Mouse (Mus musculus): ENCODE measurements around the gene Hoxc10. TPM values are rescaled to one million over a fixed set of nuclear protein-coding genes. Genes with fewer than 3 reads are reported as not detected.

The Hoxc10 gene
- total and polyA plus RNA-seq, 2 experiments from 2014 or later: not detected

DNA sequence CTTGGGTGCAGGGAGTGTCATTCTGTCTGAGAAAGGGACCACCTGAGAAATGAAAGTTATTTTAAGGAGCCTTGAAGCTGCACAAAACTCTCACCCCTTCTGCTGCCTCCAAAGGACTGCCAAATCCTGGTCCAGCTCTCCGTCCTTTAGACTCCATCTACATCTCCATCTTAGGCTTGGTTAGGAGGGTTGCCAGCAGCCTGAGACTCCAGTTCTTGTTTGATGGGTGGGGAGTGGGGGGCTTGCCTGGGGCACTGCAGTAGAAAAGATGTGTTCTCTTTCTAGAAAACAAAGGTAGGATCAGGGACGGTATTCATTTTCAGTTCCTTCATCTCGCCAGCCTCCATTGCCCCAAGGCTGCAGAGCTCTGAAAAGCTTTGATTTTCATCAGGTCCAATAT, 30.8 kb downstream of the Hoxc10 start:
- TF ChIP-seq CTCF (IDR thresholded peaks at IDR 0.05; ENCODE audit: low read depth) (no peak), EP300 (IDR thresholded peaks at IDR 0.05; ENCODE audit: low read depth) (no peak)
- ATAC-seq (ENCODE audit: insufficient read depth, low read depth) (no peak), DNase-seq (ENCODE audit: low spot score) (no peak)
- 3% methylated on average over 3 of the region's 3 CpGs for whole genome bisulfite sequencing
- Histone ChIP-seq H3K27me3 (ENCODE audit: control insufficient read depth, insufficient read depth, low read length) (peaks cover 99% of the 10 kb centered on the region), H3K4me2 (ENCODE audit: low read depth, low read length) (no peak overlapping the region), H3K9me3 (replicated peaks; ENCODE audit: control insufficient read depth, low read length) (no peaks in the 10 kb centered on the region), H3K4me3 (ENCODE audit: low read depth, low read length) (no peak overlapping the region), H3K27ac (ENCODE audit: low read depth) (no peak overlapping the region), H3K36me3 (replicated peaks; ENCODE audit: control insufficient read depth, insufficient read depth, low read length) (no peaks in the 10 kb centered on the region), H3K9ac (replicated peaks; ENCODE audit: low read depth, low read length) (no peak overlapping the region), H3K4me1 (ENCODE audit: control insufficient read depth, insufficient read depth) (peaks cover 25% of the 10 kb centered on the region)

DNA sequence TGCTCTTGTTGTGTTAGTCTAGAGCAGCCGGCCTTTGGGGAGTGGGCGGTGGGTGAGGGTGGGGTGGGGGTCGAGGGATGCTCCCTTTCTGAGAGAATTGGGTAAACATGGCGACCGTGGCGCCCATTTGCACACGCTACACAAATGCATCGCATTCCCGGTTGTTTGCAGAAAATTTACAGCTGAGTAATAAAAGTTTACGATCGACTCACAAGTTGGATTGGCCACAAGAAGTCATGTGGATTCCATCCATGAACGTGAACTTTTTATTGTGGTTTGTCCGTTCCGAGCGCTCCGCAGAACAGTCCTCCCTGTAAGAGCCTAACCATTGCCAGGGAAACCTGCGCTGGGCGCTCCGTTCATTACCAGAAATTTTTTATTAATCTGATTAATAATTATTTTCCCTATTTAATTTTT, 31.4 kb downstream of the Hoxc10 start, which contains the start of gene Hoxc6:
Gene Hoxc6 (plus strand): TSS at position 319 of the 417 bp plus-strand sequence.
- DNase-seq (ENCODE audit: low spot score) (no peak), ATAC-seq (ENCODE audit: insufficient read depth, low read depth) (no peak)
- no peaks in the 10 kb centered on the region for H3K36me3 ChIP-seq (replicated peaks; ENCODE audit: control insufficient read depth, insufficient read depth, low read length)
- no peaks in the 10 kb centered on the region for H3K9me3 ChIP-seq (replicated peaks; ENCODE audit: control insufficient read depth, low read length)
- H3K4me1 ChIP-seq (ENCODE audit: control insufficient read depth, insufficient read depth): peaks cover 25% of the 10 kb centered on the region
- H3K9ac ChIP-seq (replicated peaks; ENCODE audit: low read depth, low read length): peak within 1 kb of the TSS; percentile 47; the same call in 1 of the 2 replicates
- WGBS: 4% methylated on average over 19 of the region's 19 CpGs
- H3K4me3 ChIP-seq (ENCODE audit: low read depth, low read length): peak within 1 kb of the TSS; percentile 46
- H3K4me2 ChIP-seq (ENCODE audit: low read depth, low read length): peak within 1 kb of the TSS; percentile 72
- H3K27ac ChIP-seq (ENCODE audit: low read depth): no peak within 1 kb of the TSS
- no peak for TF ChIP-seq CTCF (IDR thresholded peaks at IDR 0.05; ENCODE audit: low read depth)
- TF ChIP-seq EP300 (IDR thresholded peaks at IDR 0.05; ENCODE audit: low read depth): no peak
- peaks cover 99% of the 10 kb centered on the region for H3K27me3 ChIP-seq (ENCODE audit: control insufficient read depth, insufficient read depth, low read length)

DNA sequence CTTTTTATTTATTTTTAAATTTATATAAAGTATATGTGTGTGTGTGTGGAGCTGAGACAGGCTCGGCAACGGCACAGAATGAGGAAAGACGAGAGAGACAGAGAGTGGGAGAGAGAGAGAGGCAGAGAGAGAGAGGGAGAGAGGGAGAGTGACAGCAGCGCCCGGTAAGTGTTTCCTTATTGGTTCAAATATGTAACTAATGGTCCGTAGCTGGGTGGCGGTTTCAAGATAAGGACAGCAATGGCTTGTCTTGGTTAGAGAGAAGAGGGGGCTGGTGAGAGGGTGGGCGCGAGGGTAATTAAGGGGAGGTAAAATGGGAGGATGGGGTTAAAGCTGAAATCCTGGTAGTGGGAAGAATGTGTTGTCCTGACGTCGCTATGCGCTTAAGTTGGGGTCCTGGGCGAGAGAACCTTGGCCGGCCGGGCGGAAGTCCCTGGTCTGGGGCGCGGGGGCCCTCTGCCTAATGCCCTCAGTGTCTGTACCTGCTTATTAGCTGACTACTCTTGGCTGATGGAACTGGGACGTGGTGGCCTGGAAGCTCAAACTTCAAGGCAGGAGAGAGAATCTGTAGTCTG, 32.1 kb downstream of the Hoxc10 start:
- ATAC-seq (ENCODE audit: insufficient read depth, low read depth): peak; percentile 22; the same call in 1 of the 2 replicates
- no peak for TF ChIP-seq EP300 (IDR thresholded peaks at IDR 0.05; ENCODE audit: low read depth)
- no peak for TF ChIP-seq CTCF (IDR thresholded peaks at IDR 0.05; ENCODE audit: low read depth)
- Histone ChIP-seq H3K4me2 (ENCODE audit: low read depth, low read length) (peak overlapping the region; percentile 72), H3K27ac (ENCODE audit: low read depth) (no peak overlapping the region), H3K27me3 (ENCODE audit: control insufficient read depth, insufficient read depth, low read length) (peaks cover 98% of the 10 kb centered on the region), H3K9ac (replicated peaks; ENCODE audit: low read depth, low read length) (peak overlapping the region; percentile 47; the same call in 1 of the 2 replicates), H3K4me1 (ENCODE audit: control insufficient read depth, insufficient read depth) (peaks cover 25% of the 10 kb centered on the region), H3K36me3 (replicated peaks; ENCODE audit: control insufficient read depth, insufficient read depth, low read length) (no peaks in the 10 kb centered on the region), H3K9me3 (replicated peaks; ENCODE audit: control insufficient read depth, low read length) (no peaks in the 10 kb centered on the region), H3K4me3 (ENCODE audit: low read depth, low read length) (peak overlapping the region; percentile 46)
- DNase-seq (ENCODE audit: low spot score): no peak
- 1% methylated on average over 19 of the region's 19 CpGs for WGBS

DNA sequence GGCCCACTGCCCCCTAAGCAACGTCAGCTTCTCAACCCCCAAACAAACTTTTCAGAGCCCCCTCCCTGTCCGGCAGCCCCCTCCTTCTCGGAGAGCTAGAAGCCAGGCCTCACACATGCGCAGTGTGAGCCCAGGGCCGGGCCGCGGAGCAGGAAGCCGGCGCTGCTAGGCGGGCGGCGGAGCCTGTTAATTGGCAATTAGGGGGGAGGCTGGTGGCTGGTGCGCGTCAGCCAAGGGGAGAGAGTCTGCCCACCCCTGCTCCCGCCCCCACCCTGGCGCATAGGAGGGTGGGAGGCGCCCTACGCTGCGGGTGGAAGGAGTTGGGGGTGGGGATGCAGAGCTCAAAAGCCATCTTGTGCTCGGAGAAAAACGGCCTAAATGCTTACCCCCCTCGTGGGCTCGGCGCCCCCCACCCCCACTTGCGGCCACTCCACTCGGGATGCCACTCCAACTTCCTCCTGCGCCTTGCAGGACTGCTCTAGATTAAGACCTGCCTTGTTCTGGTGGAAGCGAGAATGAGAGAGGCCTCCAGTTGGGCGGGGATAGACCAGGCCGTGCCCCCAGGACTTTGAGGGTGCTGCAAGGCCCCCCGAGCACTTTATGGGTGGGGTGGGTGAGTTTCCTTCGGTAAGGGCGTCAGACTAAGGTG, 32.7 kb downstream of the Hoxc10 start:
- H3K36me3 ChIP-seq (replicated peaks; ENCODE audit: control insufficient read depth, insufficient read depth, low read length): no peaks in the 10 kb centered on the region
- peaks cover 25% of the 10 kb centered on the region for H3K4me1 ChIP-seq (ENCODE audit: control insufficient read depth, insufficient read depth)
- peak overlapping the region; percentile 72 for H3K4me2 ChIP-seq (ENCODE audit: low read depth, low read length)
- TF ChIP-seq EP300 (IDR thresholded peaks at IDR 0.05; ENCODE audit: low read depth) (no peak), CTCF (IDR thresholded peaks at IDR 0.05; ENCODE audit: low read depth) (no peak)
- no peak overlapping the region for H3K27ac ChIP-seq (ENCODE audit: low read depth)
- WGBS: under 1% methylated on average over 25 of the region's 33 CpGs
- peak overlapping the region; percentile 46 for H3K4me3 ChIP-seq (ENCODE audit: low read depth, low read length)
- H3K27me3 ChIP-seq (ENCODE audit: control insufficient read depth, insufficient read depth, low read length): peaks cover 98% of the 10 kb centered on the region
- H3K9ac ChIP-seq (replicated peaks; ENCODE audit: low read depth, low read length): peak overlapping the region; percentile 47
- peak; percentile 30 for DNase-seq (ENCODE audit: low spot score)
- no peaks in the 10 kb centered on the region for H3K9me3 ChIP-seq (replicated peaks; ENCODE audit: control insufficient read depth, low read length)
- ATAC-seq (ENCODE audit: insufficient read depth, low read depth): peak; percentile 87

DNA sequence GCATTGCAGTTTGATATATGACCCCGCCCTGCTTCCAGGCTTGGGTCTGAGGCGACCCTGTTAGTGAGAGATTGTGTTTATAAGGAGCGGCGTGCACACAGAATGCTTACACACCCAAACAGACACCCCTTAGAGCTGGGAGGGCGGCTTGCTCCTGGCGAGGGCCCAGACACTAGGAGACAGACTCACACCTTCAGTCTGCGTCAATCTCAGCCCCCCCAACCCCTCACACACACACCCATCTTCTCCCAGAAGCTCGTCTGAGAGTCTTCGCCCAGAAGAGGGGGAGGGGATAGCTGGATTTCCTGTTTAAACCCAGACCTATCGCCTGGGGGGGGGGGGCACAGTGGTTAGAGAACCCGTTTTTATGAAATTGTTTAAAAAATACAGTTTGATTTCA, 33.4 kb downstream of the Hoxc10 start:
- H3K36me3 ChIP-seq (replicated peaks; ENCODE audit: control insufficient read depth, insufficient read depth, low read length): no peaks in the 10 kb centered on the region
- WGBS: 44% methylated on average over 11 of the region's 11 CpGs
- no peak overlapping the region for H3K27ac ChIP-seq (ENCODE audit: low read depth)
- no peak for TF ChIP-seq EP300 (IDR thresholded peaks at IDR 0.05; ENCODE audit: low read depth)
- TF ChIP-seq CTCF (IDR thresholded peaks at IDR 0.05; ENCODE audit: low read depth): no peak
- no peaks in the 10 kb centered on the region for H3K9me3 ChIP-seq (replicated peaks; ENCODE audit: control insufficient read depth, low read length)
- H3K27me3 ChIP-seq (ENCODE audit: control insufficient read depth, insufficient read depth, low read length): peaks cover 98% of the 10 kb centered on the region
- H3K4me1 ChIP-seq (ENCODE audit: control insufficient read depth, insufficient read depth): peaks cover 25% of the 10 kb centered on the region
- DNase-seq (ENCODE audit: low spot score): no peak
- no peak overlapping the region for H3K9ac ChIP-seq (replicated peaks; ENCODE audit: low read depth, low read length)
- no peak for ATAC-seq (ENCODE audit: insufficient read depth, low read depth)
- H3K4me3 ChIP-seq (ENCODE audit: low read depth, low read length): peak overlapping the region; percentile 46; the same call in 1 of the 2 replicates
- H3K4me2 ChIP-seq (ENCODE audit: low read depth, low read length): peak overlapping the region; percentile 72; the same call in 1 of the 2 replicates

All from heart, postnatal 0 days (tissue).